Mouse (Mus musculus) gastrocnemius, adult 18-20 months (tissue): ENCODE data around the gene Adipoq. TPM values are rescaled to one million over a fixed set of nuclear protein-coding genes. Genes with fewer than 3 reads are reported as not detected.

Experiments used
- DNase-seq: peaks from one replicate; pipeline ENCODE4 v3.0.0; 2021; ENCODE audit warnings: low spot score
- microRNA-seq: library from miRNA; unstranded; fragments of <30 nt; microRNA quantifications from one replicate; pipeline ENCODE4 v1.2.0, GENCODE M21; 2021
- total RNA-seq, 2 experiments: library from RNA; stranded (reverse); gene quantifications; 2 replicates each; pipeline ENCODE4 v1.2.3; 2021

Adipoq gene
- total RNA-seq, 2 experiments from 2014 or later: 10.9 to 32.0 TPM

GRCm38 (mm10) chr16:23196791-23197190 lies 50.5 kb downstream of the Adipoq start:
- no peak for DNase-seq

- no peak for DNase-seq
These were observed 55.2 kb downstream of the Adipoq start for GRCm38 (mm10) chr16:23201498-23201897.

Small RNA genes within 50 kb of the gene (microRNA-seq; reads per million reads assigned to microRNA genes)
- gene Gm49346: not detected

Other genes with a start within 250 kb of the Adipoq start
- gene Fetub, start 228.2 kb upstream of the Adipoq start, total RNA-seq: under 1 TPM in 1 of 2 experiments, not detected in 1; 0.45 TPM
- gene Hrg, start 195.5 kb upstream of the Adipoq start, total RNA-seq: under 1 TPM in 1 of 2 experiments, not detected in 1; 0.21 TPM
- gene Kng2, start 117.1 kb upstream of the Adipoq start, total RNA-seq: under 1 TPM in 1 of 2 experiments, not detected in 1; 0.25 TPM
- gene Kng1, start 88.7 kb upstream of the Adipoq start, total RNA-seq: under 1 TPM in 1 of 2 experiments, not detected in 1; 0.74 TPM
- gene Eif4a2, start 39.1 kb upstream of the Adipoq start, total RNA-seq: 100 to 1,000 TPM; 405 to 416 TPM
- 1 to 10 TPM; 7.1 to 7.5 TPM for gene Rfc4, start 18.8 kb upstream of the Adipoq start, total RNA-seq
- 1 to 10 TPM; 3.6 to 4.7 TPM for gene St6gal1, start 78.2 kb downstream of the Adipoq start, total RNA-seq